Mouse (Mus musculus) macrophage (primary cell): ENCODE measurements around the gene Gstm7. TPM values are rescaled to one million over a fixed set of nuclear protein-coding genes. Genes with fewer than 3 reads are reported as not detected.
"Not testable (repeated sequence)": the region's sequence is repeated elsewhere in the genome, so short reads cannot be mapped to it uniquely, and the experiment has no call there.

ENCODE experiments used
- H3K27ac ChIP-seq: fragments of 350-480 bp; formaldehyde crosslinking; 2 replicates; pipeline ENCODE4 v1.9.0; 2021
- H3K36me3 ChIP-seq: fragments of 350-480 bp; formaldehyde crosslinking; 2 replicates; pipeline ENCODE4 v1.9.0; 2021; ENCODE audit errors: inconsistent target
- H3K4me3 ChIP-seq: fragments of 350-480 bp; formaldehyde crosslinking; 2 replicates; pipeline ENCODE4 v1.9.0; 2021; ENCODE audit errors: inconsistent target
- H3K79me2 ChIP-seq: fragments of 350-480 bp; formaldehyde crosslinking; 2 replicates; pipeline ENCODE4 v1.9.0; 2021; ENCODE audit errors: inconsistent target
- WGBS: methylation state at CpG from one replicate; pipeline ENCODE4 v1.1.7; 2026; ENCODE audit warnings: inconsistent platforms; ENCODE audit not compliant: missing documents; 5-methylcytosine and 5-hydroxymethylcytosine counted together
- polyA plus RNA-seq: library from polyadenylated mRNA; stranded (reverse); fragments of 250-400 nt; gene quantifications from 3 replicates; pipeline ENCODE4 v1.2.4, GENCODE M21; 2018; ENCODE audit warnings: inconsistent platforms

Gene Gstm7
- polyA plus RNA-seq, 1 experiment from 2014 or later = 0.37 TPM

DNA sequence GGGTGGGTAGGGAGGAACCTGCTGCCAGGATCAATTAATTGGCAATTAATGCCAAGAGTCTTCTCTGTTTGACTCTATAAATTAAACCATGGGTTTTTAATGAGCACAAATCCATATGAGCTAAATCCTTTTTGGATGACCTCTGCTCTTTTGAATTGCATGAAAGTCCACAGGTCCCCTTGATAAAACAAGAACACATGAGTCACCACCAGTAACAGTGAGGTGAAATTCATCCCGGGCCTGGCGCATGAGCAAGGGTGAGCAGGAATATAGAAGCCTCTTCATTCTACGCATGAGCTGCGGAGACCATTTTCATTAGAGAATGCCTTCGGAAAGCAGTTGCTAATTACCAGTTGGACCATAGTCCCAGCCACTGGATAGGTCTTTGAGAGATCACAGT, 11.3 kb downstream of the Gstm7 start:
- 88% methylated on average over 5 of the region's 5 CpGs for WGBS
- no peaks in the 10 kb centered on the region for H3K36me3 ChIP-seq

GRCm38 (mm10) chr3:107917783-107918408, 13.7 kb downstream of the Gstm7 start:
- no peak overlapping the region for H3K27ac ChIP-seq
- no peak overlapping the region for H3K4me3 ChIP-seq
- no peaks in the 10 kb centered on the region for H3K36me3 ChIP-seq
- WGBS = 63% methylated on average over 7 of the region's 7 CpGs
- no peaks in the 10 kb centered on the region for H3K79me2 ChIP-seq

More for the DNA sequence above, 11.3 kb downstream of the Gstm7 start:
- Histone ChIP-seq H3K4me3 (no peak overlapping the region), H3K79me2 (no peaks in the 10 kb centered on the region), H3K27ac (no peak overlapping the region)

DNA sequence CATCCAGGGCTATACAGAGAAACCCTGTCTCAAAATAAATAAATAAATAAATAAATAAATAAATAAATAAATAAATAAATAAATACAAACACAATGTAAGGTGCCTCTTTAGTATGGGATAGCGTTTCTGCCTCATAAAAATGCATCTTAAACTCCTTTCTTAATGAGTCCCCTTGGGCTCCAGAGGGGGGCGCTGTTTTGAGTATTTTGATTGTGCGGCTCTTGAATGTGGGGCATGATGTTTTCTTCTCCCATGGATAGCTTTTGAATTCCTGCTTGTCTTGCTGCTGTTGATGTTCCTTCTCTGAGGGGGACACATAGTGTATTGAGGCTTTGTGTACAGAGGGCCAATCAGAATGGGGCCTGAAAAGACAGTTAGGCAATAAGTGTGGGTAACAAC, 14.5 kb downstream of the Gstm7 start:
- 75% methylated on average over 3 of the region's 3 CpGs for WGBS
- no peak overlapping the region for H3K4me3 ChIP-seq
- H3K79me2 ChIP-seq = no peaks in the 10 kb centered on the region
- H3K27ac ChIP-seq = no peak overlapping the region
- H3K36me3 ChIP-seq = no peaks in the 10 kb centered on the region

DNA sequence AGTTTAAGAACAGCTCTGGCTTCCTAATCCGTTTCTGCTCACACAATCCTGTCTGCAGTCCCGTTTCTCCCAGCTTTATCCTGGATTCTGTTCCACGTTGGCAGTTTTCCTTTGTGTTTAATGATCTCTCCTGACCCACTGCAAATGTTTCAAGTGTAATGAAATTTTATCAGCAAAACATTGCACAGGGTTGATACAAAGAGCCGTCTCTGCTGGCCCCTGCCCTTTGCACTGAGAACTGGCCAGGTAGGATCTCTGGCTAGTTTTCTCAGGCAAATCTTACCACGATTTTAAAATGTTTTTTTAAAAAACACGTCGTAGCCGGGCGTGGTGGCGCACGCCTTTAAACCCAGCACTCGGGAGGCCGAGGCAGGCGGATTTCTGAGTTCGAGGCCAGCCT, 14.9 kb downstream of the Gstm7 start:
- no peak overlapping the region for H3K27ac ChIP-seq
- no peaks in the 10 kb centered on the region for H3K36me3 ChIP-seq
- WGBS = 95% methylated on average over 11 of the region's 15 CpGs
- no peak overlapping the region for H3K4me3 ChIP-seq
- H3K79me2 ChIP-seq = no peaks in the 10 kb centered on the region

DNA sequence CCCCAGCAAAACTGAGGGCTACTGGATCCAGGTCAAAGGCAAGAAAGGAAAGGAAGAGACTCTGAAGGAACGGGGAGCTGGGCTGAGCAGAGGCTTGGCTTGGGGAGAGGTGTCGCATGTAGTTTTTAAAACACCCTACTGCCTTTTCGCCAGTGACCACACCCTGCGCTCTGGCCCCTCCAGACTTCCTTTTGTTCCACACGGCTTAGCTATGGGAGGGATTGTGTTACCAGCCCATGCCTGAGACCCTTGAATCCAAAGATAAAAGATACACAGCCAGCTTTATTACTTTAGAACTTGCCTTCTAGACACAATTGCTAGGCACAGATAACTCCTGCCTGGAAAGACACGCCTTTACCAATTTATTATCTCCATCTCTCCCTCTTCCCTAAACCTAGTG, 25.7 kb downstream of the Gstm7 start:
- Histone ChIP-seq H3K27ac (no peak overlapping the region), H3K79me2 (no peaks in the 10 kb centered on the region), H3K36me3 (no peaks in the 10 kb centered on the region), H3K4me3 (no peak overlapping the region)
- 59% methylated on average over 6 of the region's 6 CpGs for WGBS

GRCm38 (mm10) chr3:107900955-107901673, 30.5 kb downstream of the Gstm7 start:
- H3K79me2 ChIP-seq = no peaks in the 10 kb centered on the region
- H3K36me3 ChIP-seq = no peaks in the 10 kb centered on the region
- H3K27ac ChIP-seq = no peak overlapping the region
- no peak overlapping the region for H3K4me3 ChIP-seq
- 88% methylated on average over 11 of the region's 11 CpGs for WGBS

GRCm38 (mm10) chr3:107898691-107899090, 32.9 kb downstream of the Gstm7 start:
- Histone ChIP-seq H3K79me2 (no peaks in the 10 kb centered on the region), H3K27ac (no peak overlapping the region), H3K36me3 (no peaks in the 10 kb centered on the region), H3K4me3 (no peak overlapping the region)
- 92% methylated on average over 13 of the region's 13 CpGs for WGBS

DNA sequence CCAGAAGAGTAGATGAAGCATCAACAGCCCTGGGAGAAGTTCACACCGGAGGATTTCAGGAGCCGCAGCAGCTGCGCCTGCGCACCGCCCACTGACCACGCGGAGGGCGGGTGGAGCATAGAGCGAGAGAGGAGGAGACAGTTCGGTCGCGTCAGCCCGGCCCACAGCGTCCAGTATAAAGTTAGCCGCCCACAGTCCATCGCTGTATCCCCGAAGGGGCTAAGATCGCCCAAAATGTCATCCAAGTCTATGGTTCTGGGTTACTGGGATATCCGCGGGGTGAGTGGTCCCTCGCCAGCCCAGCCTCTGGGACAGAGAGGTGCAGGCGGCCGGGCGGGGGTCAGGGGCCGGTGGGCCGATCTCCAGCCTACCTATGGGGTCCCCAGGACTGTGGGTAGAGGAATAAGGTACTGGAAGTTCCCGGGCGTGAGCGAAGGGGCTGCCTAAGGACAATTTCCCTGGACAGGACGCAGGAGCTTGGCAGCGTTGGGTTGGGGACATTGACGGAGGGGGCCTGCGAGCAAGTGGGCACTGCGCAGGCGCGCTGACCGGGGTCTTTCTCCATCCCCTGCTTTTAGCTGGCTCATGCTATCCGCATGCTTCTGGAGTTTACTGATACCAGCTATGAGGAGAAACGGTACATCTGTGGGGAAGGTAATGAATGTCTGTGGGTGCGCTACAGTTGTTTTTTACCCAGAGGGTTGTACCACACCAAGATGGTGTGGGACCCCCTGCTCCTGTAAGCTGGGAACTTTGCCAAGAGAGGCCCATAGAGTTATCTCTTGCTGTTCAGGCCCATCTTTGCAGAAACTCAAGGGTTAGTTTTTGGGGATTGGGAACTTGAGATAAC, 35.7 kb downstream of the Gstm7 start, which contains the start of gene Gstm5:
Gene Gstm5, plus strand, starts transcription at position 102 of the 850 bp plus-strand sequence.
- 9% methylated on average over 40 of the region's 40 CpGs for WGBS
- Histone ChIP-seq H3K36me3 (no peaks in the 10 kb centered on the region), H3K4me3 (peak within 1 kb of the TSS; percentile 28), H3K27ac (no peak within 1 kb of the TSS), H3K79me2 (no peaks in the 10 kb centered on the region)

- peak overlapping the region; percentile 28; the same call in 1 of the 2 replicates for H3K4me3 ChIP-seq
- H3K79me2 ChIP-seq = no peaks in the 10 kb centered on the region
- no peak overlapping the region for H3K27ac ChIP-seq
- 17% methylated on average over 6 of the region's 6 CpGs for WGBS
- H3K36me3 ChIP-seq = no peaks in the 10 kb centered on the region
Measured at GRCm38 (mm10) chr3:107895194-107895719, 36.4 kb downstream of the Gstm7 start.

- WGBS = 84% methylated on average over 2 of the region's 2 CpGs
Measured at GRCm38 (mm10) chr3:107889236-107889635, 42.4 kb downstream of the Gstm7 start.

GRCm38 (mm10) chr3:107887674-107888495, 43.7 kb downstream of the Gstm7 start:
- no peak overlapping the region for H3K27ac ChIP-seq
- WGBS = 89% methylated on average over 8 of the region's 9 CpGs
- H3K79me2 ChIP-seq = no peaks in the 10 kb centered on the region
- no peaks in the 10 kb centered on the region for H3K36me3 ChIP-seq
- no peak overlapping the region for H3K4me3 ChIP-seq

More at GRCm38 (mm10) chr3:107889236-107889635, 42.4 kb downstream of the Gstm7 start:
- not testable (repeated sequence) for H3K79me2 ChIP-seq, H3K36me3 ChIP-seq, H3K27ac ChIP-seq, H3K4me3 ChIP-seq

GRCm38 (mm10) chr3:107877747-107878736, 53.6 kb downstream of the Gstm7 start:
- Histone ChIP-seq H3K4me3 (no peak overlapping the region), H3K27ac (no peak overlapping the region), H3K79me2 (no peaks in the 10 kb centered on the region), H3K36me3 (no peaks in the 10 kb centered on the region)
- 74% methylated on average over 12 of the region's 12 CpGs for WGBS

DNA sequence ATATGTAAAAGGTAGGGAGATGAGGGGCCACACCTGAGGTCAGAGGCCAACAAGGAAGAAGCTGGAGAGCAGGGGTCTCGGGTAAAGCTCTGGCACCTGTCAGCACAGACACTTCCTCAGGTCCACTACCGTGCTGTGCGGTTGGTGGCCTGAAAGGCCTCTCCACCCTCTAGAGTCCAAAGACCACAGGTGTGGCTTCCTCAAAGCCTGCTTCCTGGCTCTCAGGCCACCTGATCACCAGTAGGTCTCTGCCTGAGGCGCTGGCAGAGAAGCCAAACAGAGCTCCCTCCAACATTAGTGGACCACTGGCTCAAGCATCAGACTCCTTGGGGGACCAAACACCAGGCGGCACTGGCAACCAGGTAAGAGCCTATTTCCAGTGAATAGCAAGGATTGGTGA, 54.6 kb downstream of the Gstm7 start, which contains the start of gene Eps8l3:
Gene Eps8l3, plus strand, starts transcription at position 225 of the 400 bp plus-strand sequence.
- Histone ChIP-seq H3K36me3 (no peaks in the 10 kb centered on the region), H3K27ac (no peak within 1 kb of the TSS), H3K4me3 (no peak within 1 kb of the TSS), H3K79me2 (no peaks in the 10 kb centered on the region)
- 98% methylated on average over 5 of the region's 5 CpGs for WGBS
